Mouse (Mus musculus): Measurements from ENCODE around the gene Veph1. TPM values are rescaled to one million over a fixed set of nuclear protein-coding genes. Genes with fewer than 3 reads are reported as not detected.

The Veph1 gene
- under 1 TPM in 1 of 2 experiments, not detected in 1; 0.07 TPM for total RNA-seq (2021)

DNA sequence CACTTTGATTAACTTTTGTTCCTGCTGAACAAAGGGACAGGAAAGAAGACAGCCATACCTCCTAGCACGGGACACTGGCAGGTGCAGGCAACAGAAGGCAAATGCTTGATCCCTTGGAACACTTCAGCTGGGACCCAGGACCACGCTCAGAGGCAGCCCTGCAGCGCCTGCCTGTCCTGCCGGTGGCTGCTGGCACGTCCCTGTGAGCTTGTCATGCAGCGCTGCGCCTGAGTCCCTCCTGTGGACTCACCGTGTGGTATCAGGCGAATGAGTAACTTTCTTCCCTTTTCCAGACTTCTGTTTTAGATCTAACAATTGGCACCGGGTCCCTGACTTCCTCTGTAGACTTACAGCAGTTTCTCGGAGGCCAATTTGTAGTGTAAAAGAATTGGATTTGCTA lies at the start of gene Veph1:
Veph1 (minus strand) TSS at position 293 of the 400 bp plus-strand sequence.
- intact Hi-C loops (cut with DNase I), result no loop called here
- DNase-seq (ENCODE audit: low spot score in 2 of 2), result no peak

DNA sequence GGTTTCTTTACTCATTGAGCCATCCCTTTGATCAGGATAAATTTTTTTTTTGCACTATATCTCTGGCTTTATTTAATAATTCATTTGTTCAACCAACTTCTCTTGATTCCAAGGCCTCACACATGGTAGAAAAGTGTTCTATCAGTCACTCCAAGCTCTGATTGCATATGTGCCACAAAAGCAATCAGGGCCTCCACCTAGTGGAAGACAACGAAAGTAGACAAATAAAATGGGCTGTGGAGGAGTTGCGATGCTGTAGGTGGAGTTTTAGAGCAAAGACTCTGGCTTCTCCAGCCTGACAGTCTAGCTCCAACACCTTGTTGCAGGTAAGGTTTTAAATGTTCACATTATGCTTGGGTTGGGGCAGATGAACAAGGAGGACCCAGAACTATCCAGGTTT lies 44.1 kb upstream of the Veph1 start:
- DNase-seq (ENCODE audit: low spot score in 2 of 2), result no peak
- intact Hi-C loops (cut with DNase I), result no loop called here

DNA sequence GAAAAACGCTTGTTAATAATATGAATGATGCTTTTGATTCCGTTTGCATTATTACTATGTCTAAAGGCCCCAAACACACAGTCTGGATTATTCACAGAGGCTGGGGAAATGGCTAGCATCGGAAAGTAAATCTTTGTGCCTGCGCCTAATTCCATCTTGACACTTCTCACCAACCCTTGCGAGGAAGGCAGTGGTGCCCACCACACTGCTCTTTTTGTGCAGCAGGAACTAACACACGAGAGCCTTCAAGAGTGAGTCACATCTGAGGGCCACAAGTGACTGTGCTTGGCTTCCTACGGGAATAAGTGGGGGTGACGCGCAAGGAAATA lies 35.7 kb upstream of the Veph1 start:
- no peak for DNase-seq (ENCODE audit: low spot score in 2 of 2)

DNA sequence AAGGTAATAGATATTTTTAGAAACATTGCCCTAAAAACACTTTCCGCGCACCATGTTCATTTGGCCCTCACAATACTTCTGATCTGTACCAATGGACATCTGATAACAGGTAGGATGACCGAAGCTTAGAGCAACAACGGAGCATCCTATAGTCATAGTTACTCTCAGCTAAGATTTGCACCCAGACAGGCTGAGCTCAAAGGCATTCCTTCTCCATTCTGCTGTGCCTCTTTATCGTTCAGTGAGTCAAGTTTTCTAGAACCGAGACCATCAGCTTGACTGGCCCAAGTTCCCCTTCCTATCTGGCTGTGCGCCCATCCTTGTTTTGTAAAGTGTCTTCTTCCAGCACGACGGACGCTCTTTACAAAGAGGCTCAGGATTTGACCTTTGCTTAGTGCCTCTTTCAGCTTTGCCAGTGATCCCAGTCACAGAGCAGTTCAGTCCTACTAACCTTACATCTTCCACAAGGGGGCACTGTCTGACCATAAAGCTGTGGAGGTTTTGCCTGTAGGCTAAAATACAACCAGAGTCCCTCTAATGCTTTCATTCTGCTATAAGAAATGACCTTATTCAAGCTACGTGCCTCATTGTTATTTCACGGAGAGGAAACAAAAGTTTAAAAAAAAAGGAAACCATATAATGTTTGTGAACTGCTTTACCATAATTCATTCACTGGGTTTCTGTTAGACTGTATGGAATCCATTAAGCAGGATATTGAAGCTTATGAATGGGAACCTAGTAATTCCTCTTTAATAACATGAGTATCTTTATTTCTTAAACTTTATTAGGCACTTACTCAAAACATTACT lies 35.2 kb upstream of the Veph1 start:
- intact Hi-C loops (cut with DNase I), result loop anchor here (2.0 to 10.0 kb wide), 2 partner anchors 933 to 1013 kb away; no protein-coding TSS in a partner anchor
- peak; percentile 20 to 42 for DNase-seq (ENCODE audit: low spot score in 2 of 2)

More for the DNA sequence above, 35.7 kb upstream of the Veph1 start:
- intact Hi-C loops (cut with DNase I), result loop anchor here (2.0 to 10.0 kb wide), 2 partner anchors 932 to 1012 kb away; no protein-coding TSS in a partner anchor

DNA sequence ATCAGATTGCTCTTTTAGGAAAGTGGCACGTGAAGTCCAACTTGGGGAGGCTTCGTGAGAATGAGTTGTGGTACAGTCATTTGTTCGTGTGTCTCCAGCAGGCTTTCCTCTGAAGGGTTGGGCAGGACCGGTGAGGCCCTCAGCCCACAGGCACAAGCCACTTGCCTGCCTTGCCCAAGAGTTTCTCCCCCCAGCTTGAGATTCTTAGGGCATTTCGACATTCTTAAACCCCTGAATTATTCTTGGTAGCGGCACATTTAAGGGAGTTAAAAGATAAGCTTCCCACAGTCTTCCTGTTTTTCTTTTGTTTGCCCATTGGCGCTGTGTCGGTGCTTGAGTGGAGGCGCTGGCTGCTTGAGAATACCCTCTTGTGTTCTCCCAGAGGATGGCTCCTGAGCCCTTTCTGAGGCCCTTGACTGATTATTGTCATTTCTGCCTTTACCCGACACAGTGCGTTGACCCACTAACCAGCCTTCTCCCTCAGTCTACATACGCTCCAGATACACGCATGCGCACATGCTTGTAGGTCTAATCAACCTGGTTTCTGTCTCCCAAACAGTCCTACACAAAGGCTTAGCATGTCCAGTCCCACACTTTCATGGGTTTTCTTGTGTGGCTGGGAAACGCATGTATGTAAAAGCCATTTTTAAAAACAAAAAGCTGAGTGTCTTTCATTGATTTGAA lies 34.4 kb upstream of the Veph1 start:
- intact Hi-C loops (cut with DNase I), result loop anchor here (10.0 kb wide), 1 partner anchor 934 kb away; no protein-coding TSS in a partner anchor
- no peak for DNase-seq (ENCODE audit: low spot score in 2 of 2)

DNA sequence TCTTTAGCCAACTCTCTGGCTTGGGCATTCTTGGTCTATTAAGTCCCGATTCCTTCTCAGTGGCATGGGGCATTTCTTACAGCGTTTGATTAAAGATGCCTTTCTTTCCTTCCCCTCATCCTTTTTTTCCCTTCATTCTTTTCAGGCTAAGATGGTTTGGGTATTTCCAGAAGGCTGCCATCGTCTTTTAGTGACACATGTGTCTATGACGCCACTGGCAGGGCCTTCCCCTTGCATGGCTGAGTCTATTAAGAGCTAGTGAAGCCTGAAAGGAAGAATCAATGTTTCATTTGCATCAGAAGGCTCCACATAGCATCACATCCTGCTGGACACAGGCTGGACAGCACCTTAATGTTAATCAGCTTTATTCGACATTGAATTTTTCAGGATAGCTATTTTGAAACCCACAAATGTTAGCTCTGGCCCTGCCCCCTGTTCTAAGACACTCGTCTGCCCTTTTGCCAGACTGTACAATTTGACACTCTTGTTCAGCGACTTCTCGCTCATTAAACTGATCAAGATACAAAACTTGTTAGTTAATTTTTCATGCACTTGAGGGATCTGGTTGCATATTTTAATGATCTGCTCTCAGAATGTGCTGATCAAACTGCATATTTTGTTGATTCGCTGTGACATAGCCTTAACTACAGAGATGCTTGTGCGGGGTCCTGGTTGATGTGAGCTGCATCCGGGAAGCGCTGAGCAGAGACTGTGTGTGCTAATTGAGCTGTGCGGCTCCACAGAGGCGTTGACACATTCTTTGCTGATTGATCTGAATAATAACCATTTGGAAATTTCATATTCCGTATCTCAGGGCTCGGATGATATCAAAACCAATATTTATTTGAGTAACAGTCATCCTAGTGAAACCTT lies 29.6 kb upstream of the Veph1 start:
- intact Hi-C loops (cut with DNase I), result no loop called here
- DNase-seq (ENCODE audit: low spot score in 2 of 2), result no peak

DNA sequence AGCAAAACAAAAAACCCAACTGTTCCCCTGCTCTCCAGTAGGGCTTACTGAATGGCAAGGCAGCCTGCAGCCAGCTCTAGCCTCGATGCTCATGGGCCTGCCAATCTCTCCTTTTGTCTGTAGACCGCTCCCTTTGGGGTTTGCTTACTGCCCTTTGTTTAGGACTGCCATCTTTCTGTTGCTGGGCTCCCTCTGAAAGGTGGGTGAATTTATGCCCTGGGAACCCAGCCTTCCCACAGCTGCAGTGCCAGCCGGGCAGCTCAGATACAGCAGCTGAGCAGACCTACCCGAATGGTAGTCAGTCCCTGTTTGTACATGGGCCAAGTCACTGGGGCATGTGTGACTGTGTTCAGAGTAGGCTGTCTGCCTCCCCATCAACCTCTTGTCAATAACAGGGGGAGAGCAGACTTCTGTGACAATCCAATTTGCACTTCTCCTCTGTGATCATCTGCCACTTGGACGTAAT lies 28.9 kb upstream of the Veph1 start:
- intact Hi-C loops (cut with DNase I), result no loop called here
- DNase-seq (ENCODE audit: low spot score in 2 of 2), result no peak

DNA sequence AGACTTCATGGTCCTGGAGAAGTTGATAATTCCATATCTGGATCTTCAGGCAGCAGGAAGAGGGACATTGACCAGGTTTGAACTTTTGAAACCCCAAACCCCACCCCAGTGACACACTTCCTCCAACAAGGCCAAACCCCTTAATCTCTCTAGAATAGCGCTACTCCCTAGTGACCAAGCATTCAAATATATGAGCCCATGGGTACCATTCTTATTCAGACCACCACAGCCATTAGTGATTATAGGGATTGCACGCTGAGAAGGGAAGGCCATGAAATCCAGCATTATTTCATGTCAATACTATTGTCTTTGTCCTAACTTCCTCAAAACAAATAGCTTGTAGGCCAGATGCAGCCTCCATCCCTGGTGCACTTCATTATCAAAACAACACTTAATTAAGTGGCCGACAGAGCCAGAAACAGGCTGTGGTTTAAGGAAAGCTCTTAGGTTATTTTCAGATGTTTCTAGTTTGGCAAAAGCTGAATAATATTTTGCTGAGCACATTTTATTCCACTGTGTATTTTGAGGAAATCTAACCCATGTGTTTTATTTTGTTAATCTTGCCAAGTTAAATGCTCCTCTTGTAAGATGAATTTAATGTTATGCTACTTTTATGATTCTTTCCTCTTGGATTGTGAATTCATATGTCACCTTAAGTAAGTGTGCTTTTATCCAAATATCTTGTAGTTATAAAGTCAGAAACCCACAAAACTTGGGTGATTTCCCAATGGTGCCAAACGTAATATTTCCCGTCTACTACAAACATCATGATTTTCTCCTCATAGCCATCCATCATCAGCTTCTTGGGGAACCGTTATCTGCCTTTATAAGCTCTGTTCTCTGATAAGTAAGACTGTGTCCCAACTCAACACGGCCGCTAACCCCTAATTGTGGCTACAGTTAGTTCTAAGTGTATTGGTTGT lies 18.4 kb upstream of the Veph1 start:
- intact Hi-C loops (cut with DNase I), result no loop called here
- no peak for DNase-seq (ENCODE audit: low spot score in 2 of 2)

DNA sequence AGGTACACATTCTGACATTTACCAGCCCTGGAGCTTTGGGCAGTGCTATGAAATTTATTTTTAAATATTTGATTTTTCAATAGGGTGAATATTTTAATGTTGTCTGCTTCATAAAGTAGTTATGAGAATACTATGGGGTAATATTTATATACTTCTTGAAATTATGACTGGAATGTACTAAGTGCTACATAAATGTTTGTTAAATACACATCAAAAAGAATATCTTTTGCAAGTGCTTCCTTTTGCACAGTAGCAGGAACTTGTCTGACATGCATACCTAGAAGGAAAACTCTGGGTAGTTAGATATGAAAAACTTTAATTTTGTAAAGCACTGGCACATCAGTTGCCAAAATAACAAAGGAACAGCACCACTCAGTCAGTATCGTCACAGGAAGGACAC lies 13.9 kb upstream of the Veph1 start:
- intact Hi-C loops (cut with DNase I), result no loop called here
- DNase-seq (ENCODE audit: low spot score in 2 of 2), result no peak

DNA sequence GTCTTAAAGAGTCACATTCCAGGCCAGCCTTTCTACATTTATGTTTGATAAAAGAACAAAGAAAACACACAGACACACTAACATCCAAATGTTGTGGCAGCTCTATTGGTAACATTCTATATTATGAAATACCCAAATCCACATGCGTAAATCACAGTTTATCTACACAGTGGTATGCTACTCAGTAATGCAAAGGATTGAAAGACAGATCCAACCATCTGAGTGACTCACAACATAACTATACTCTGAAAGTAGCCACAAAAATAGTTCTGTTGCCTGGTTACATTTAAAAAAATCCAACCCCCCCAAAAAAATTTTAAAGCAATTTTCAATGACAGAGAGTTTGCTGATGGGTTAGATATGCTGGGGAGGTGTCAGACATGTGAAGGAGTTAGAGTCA lies 12.9 kb upstream of the Veph1 start:
- DNase-seq (ENCODE audit: low spot score in 2 of 2), result no peak
- intact Hi-C loops (cut with DNase I), result no loop called here

DNA sequence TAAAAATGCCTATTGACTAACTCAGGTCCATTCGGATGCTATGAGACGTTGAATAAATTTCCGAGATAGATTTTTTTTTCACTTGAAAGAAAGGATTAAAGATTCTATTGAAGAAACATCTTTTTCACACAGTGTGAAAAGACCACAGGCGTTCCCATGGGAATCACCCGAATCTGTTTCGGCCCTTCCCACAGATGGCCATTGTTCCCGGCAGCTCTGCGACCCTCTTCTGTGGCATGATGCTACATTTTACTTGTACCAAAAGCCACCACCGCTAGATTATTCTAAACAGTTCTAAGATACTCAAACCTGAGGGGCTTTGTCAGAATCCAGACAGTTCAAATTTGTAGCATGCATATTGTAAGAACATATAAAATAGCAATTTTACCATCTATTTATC lies 1.4 kb downstream of the Veph1 start:
- intact Hi-C loops (cut with DNase I), result no loop called here
- DNase-seq (ENCODE audit: low spot score in 2 of 2), result no peak

DNA sequence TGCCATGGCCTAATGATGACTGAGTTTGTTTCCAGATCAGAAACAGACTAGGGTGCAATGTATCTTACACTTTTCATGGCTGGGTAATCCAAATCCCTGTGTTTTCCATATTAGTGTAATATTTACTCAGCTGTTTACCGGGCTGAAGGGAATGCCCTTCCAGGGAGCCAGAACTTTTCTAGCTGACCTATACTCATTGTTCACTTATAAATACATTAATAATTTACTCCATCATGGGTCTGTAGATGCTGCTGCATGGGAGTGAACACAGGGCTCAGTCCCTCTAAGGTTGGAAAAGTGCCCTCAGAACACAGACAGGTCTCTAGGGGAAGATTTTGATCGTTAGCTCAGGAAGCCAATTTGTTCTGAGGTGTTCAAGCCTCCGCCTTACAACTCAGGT lies 1.9 kb downstream of the Veph1 start:
- intact Hi-C loops (cut with DNase I), result no loop called here
- DNase-seq (ENCODE audit: low spot score in 2 of 2), result no peak

DNA sequence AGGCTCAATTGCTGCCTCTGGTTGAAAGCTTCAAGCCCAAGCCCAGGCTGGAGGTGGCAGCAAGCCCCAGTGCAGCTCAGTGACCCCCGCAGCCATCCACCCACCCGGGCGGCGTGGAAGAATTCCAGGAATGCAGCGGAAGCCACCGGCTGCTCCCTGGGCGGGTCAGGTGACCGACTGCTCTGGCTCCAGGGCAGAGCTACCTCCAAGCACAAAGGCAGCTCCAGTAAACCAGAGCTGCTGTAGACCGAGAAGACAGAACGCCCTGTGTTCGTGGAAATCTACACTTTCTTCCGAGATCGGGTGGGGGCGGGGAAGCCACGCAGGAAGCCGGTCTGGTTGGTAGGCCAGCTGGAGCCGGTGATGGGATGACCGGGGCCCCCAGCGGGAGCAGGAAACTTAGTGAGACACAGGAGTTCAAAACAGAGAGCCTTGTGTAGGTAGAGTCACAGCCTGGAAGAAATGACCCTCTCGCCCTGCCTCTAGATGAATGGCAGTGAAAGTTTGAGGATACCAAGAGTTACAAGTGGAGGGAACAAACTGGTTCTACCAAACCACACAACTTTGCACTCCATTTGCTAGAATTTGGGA lies 4.2 kb downstream of the Veph1 start:
- intact Hi-C loops (cut with DNase I), result no loop called here

DNA sequence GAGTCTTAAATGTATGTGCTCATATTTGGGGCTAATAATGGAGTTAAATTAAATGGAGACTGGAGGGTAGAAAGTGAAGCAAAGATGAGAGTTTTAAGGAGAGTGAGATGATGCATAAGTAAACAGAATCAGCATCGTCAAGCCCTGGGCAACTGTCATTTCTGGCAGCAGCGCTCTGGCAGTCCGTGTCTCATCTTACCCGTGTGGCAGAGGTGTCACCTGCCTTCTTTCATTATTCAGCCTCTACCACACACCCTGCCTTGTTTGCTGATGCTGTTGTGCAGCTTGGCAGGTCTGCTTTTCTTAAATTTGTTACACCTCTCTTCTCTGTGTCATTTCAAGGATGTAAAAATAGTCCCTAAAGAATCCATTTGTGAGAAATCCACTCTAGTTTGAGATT lies 33.4 kb downstream of the Veph1 start:
- intact Hi-C loops (cut with DNase I), result no loop called here

More for the DNA sequence above, 4.2 kb downstream of the Veph1 start:
- DNase-seq (ENCODE audit: low spot score in 2 of 2), result peak in 1 of 2 experiments; percentile 4

DNA sequence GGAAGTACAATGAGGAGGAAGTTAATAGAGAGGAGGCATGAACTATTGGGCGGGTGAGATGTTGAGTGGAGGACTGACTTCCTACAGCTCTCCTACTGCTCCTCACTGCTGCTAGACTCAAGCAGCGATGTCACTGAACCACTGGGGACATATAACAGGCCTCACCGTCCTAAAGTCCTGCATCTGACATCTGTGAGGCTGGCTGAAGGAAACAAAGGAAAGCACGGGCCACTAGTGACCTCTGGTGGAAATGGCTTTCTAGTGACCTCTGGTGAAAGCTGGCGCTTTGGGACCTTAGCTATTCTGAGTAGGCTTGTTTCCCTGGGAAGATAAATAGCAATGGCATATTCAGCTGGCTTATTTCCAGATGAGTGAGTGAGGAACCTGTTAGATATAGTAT lies 34.3 kb downstream of the Veph1 start:
- DNase-seq (ENCODE audit: low spot score in 2 of 2), result no peak
- intact Hi-C loops (cut with DNase I), result no loop called here

More for the DNA sequence above, 33.4 kb downstream of the Veph1 start:
- no peak for DNase-seq (ENCODE audit: low spot score in 2 of 2)

DNA sequence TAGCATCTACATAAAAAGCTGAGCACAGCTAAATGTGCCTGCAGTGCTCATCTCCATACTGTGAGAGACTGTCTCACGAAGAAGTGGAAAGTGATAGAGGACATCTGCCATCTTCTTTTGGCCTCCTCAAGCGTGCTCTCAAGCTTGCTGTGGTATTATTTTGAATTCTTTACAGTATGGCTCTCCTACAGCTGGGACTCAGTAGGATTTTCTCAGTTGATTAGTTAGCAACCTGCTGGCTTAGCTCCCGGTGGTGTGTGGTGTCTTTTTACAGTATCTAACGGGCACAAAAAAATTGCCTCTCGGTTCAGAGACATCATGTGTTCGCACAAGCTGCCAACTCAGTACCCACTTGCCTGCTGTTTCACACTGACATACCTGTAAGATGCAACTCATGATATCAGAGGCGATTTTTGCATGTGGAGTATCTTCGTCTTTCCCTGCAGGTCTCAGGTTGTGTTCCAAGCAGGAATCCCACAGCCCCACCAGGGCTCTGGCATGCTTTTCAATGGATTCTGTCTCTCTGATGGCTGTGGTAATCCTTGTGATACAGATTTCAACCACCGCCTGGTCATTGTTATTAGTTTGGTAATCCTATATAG lies 42.0 kb downstream of the Veph1 start:
- peak; percentile 6 to 13 for DNase-seq (ENCODE audit: low spot score in 2 of 2)
- intact Hi-C loops (cut with DNase I), result no loop called here

DNA sequence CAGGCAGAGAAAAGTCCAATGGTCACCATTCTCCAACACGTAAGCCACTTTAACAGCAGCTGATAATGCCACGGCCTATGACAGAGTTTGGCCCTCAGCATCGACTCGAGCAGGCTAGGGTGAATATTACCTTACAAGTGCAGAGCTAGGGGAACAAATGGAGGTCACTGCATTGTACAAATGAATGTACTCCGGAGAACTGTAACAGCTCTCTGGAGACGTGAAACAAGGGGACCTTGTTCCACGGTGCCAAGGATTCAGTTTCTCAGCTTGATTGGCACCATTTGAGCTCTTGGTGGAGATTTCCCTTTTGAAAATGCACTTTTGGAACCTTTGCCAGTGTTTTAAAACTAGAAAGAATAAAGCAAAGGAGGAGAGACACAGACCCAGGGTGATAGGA lies 44.8 kb downstream of the Veph1 start:
- no peak for DNase-seq (ENCODE audit: low spot score in 2 of 2)
- intact Hi-C loops (cut with DNase I), result no loop called here

DNA sequence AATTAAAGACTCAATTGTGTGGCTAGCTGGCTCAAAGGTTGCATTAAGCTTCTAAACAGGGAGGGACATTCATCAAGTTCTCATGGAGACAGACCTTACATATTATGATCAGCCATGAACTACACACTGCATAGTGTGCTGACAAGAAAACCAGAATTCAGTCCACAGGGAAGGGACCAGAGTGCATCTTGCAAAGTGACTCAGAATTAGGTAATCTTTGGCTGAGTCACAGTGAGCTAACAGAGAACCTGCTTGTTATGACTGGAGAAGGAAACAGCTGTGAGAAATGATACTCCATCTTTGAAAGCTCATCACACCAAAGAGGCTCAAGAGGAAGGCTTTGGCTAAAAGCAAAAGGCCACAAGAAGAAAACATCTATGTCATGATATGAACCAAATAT lies 56.2 kb downstream of the Veph1 start:
- intact Hi-C loops (cut with DNase I), result no loop called here
- DNase-seq (ENCODE audit: low spot score in 2 of 2), result no peak
